Mouse (Mus musculus): ENCODE data around the gene Grin2c. TPM values are rescaled to one million over a fixed set of nuclear protein-coding genes. Genes with fewer than 3 reads are reported as not detected.

Grin2c gene
- total RNA-seq, 2 experiments from 2014 or later, result 1.7 to 4.6 TPM

DNA sequence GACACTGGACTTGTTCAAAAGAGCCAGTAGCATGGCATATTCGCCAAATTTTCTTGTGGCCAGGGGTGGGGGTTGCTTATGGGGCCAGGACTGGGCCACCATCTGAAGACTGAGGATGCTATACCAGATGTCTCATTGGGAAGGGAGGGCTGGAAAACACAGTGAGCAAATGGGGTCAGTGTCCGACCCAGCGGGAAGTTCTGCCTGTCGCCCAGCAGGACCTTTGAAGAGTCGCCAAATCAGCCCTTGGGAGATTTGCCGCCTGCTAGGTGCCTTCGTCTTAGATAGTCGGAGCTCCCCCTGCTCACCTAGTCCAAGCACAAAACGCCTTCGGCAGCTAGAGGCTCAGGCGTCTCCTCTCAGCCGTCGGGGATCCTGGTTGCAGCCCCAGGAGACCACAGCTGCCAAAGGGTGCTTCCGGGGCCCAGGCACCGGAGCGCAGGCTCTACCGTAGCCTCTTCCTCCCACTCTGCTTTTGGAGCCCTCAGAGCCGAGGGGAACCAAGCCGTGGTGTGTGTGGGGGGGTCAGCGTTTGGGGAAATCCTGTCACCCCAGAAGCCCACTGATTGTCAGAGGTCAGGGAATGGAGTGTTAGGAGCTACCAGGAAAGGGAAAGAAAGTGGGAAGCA lies 1.2 kb downstream of the Grin2c start:
- DNase-seq, result peak in 1 of 2 experiments; percentile 27

DNA sequence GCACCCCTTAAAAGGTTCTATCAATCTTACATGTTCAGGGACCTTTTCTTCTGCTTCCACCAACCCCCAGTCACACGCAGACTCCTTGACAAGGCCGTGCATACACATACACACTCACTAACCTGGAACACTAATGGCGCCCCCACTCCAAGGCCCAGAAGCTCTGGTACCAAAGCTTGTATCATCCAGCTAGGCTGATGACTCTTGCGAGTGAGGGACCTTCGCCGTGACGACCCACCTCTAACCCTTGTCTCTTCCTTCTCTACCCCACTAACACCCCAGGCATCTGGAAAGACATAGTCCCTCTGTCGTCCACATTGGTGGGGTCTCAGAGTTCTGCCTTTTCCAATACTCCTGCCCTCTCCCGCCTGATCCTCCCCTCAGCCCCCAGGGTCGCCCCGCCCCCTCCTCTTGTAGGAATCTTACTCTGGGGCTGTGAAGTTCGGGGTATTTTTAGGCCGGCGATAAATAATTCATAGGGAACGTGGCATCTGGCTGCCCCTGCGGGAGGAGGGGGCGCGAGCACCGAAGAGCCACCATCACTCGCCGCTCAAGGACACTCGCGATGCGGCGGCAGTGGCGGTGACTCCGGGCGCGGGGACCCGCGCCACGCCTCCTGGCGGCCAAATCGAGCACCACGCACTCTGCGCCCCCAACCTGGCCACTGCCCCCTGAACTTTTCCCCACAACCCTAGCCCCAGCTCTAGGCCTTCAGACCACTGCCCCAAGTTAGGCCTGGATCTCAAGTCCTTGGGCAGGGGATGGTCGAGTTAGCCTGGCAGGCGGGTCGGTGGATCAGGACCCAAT lies 2.0 kb downstream of the Grin2c start:
- DNase-seq, result peak; percentile 32 to 55

DNA sequence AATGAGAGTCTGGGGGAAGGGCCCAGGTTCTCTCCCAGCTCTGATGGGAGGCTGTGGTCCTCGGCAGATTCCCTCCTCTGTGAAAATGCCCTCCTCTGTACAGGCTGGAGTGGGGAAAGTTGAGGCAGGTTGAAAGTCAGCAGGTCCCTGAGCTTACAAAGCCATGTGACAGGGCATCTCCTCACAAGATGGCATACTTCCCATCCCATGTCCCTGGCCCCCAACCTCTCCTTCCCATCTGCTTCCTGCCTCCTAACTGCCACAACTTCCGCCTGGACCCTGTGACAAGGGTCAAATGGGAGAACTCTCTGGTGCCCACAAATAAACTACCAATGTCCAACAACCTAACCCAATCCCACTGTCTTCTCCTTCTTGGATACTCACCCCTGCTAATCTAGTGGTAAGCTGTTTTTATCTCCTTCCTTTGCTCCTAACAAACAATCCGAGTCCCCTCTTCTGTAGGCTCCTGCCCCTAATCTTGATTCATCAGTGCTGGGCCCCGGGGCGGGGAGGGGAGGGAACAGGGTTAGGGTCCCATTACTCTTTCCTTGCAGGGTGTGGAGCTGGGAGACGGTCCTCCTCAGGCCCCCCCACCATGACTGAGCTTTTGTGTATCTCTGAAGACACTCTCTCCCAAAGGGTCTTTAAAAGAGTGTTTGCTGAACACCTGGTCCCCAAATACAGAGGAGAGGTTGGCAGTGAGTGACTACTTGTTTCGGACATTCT lies 2.7 kb downstream of the Grin2c start:
- no peak for DNase-seq

DNA sequence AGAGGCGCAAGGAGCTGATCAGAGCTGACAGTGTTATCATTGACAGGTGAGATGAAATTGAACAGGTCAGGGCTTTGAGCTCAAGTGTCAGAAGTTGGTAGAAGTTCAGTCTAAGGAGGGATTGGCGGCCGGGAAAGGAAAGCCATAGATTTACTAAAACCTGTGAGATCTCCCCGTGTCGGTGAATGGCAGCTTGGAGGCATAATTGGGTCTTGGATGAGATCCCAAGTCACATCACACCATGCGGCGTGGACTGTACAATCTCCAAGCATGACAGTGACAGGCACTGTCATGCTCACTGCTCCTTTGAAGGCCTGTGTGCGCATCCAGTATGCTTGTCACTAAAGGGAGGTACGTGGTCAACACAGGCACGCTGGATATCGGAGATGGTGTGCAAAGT lies 4.1 kb downstream of the Grin2c start:
- DNase-seq, result no peak

DNA sequence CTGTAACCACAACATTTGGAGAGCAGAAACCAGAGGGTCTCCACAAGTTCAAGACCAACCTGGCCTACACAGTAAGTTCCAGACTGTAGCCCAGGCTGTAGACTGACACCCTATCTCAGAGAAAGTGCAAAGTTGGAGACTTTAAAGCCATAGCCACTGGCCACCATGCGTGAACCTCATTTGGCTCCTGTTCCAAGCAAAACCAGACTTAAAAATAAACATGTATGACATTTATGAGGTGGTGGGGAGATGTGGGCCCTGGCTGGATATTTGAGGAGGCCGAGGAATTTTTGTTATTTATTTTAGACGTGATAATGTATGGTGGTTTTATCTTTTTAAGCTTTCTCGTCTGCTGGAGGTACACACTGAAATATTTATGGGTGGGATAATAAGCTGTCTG lies 7.9 kb downstream of the Grin2c start:
- no peak for DNase-seq

DNA sequence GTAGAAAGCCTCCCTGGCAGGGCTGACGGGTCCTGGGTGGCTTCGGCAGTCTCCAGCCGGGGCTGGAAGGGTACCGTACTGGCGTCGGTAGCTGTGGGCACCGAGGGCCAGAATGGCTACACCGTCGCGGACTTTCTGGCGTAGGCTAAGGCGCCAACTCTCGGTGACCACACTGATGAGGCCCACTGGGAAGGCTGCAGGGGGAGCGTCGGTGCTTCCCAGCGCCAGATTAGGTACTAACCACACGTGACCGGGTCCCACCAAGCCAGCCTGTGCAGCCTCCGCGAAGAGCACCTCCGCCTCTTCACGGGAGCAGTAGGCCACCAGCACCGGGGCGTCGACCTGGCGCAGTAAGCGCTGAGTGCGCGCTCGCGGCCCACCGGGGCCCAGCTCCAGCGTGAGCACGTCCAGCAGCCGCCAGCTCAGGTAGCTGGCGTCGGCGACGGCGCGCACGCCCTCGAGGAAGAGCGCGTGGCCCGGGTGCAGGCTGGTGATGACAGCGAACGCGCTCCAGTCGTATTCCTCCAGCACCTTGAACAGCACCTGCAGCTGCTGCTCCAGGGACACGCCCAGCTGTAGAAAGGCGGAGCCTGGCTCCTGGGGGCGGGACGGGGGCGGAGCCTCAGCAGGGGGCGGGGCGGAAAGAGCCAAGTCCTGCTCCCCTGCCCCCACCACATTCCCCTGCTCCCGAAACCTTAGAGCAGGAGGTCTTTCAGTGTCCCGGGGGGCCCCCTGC lies 9.1 kb downstream of the Grin2c start:
- no peak for DNase-seq

DNA sequence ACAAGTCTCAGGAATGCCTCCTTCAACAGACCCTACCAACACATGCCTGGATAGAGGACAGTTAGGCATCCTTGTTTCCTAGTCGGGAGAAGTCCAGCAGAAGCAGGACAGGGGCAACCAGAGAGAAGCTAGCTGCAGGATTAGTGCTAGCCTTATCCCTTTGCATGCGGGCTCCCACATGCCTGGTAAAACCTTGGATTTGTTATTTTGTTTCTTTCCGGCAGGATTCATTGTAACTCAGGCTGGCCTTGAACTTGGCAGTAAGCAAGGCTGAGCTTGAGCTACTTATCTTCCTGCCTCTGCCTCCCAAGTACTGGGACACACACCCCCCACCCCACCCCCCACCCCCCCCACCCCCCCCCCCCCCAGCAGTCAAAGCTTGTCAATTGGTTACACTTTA lies 15.8 kb downstream of the Grin2c start:
- no peak for DNase-seq

DNA sequence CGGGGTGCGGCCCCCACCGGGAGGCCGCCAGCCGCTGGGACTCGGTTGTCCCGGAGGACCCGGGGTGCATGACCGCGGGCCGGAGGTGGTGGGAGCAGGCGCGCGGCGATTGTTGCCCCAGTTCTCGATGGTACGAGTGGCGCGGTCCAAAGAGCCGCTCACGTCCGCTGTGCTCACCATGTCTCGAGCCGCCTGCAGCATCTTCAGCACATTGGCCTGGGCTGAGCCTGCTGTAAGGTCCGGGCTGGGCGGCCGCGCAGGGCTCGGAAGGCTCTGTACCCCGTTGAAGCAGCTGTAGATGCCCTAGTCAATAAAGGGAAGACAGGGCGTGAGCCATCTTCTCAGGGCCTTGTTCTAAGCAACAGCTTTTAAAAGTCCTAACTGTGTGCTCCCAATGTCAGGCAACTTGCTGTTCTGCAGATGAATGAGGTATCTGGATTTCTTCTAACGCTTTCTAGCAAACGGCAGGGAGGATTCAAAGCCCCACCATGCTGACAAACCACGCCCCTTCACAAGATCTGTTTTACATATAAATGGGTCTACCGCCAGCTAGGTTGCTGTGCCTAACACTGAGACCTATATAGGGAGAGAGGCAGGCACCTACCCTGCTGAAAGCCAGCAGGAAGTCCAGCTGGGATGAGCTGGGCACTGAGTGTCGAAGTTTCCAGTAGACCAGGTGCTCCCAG lies 16.5 kb downstream of the Grin2c start:
- no peak for DNase-seq

DNA sequence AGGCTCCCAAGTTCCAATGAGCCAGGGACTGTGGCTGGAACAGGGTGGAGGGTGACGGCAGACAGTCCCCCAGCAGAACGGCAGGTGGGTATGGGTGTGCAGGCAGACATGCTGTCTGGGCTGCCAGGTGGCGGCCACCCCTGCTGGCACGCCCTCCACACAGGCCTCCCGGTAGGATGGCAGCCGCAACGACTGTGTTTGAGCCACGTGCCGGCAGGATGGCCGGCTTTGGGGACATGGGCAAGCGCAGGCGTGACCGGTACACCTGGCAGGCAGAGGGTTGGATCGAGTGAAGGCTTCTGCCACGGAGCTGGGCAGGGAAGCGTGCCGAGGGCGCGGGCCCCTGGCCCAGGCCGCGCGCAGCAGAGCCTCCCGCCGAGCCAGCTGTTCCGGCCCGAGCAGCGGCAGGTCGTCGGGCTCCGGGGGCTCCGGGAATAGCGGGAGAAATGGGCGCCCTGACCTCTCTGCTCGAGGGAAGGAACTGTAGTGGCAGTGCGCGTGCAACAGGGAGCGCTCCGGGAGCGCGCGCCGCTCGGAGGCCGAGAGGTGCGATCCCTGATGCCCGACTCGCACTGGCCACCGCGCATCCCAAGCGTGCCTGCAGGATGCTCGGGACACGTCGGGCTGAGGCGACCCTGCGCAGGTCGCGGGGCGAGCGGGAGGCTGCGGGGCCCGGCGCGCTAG lies 17.2 kb downstream of the Grin2c start:
- DNase-seq, result peak in 1 of 2 experiments; percentile 44

DNA sequence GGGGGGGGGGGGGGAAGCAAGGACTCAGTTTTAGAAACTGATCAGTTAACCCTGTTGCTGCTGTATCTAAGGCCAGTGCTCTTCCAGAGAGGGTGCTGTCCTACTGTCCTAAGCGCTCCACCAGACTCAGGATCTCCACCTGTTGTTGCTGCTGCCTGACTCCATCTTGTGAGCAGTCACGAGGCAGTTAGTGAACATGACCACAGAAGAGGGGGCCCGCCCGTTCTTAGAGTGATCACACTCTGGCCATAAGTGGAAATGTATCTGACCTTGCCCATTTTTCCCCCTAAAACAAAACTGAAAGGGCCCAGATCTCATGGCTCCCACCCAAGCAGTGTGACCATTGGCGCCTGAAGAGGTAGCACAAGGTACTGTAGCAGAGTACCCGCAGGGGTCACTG lies 19.1 kb downstream of the Grin2c start:
- DNase-seq, result no peak

DNA sequence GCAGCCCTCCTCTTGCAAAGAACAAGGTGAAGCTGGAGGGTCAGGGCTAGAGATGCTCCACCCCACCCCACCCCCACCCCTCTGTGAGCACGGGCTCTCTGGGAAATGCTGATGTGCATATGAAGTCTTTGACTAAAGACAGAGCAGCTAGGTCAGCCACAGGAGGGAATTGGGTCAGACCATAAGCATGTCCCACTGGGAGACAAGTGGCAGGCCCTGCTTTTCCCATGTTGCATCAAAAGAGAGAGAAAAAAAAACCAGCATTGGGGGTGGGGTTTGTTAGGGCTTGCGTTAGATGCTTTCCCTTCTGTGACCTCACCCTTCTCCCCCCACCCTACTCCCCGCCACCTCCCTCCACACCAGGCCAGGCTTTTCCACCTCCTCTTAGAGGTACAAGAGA lies 19.8 kb downstream of the Grin2c start:
- DNase-seq, result no peak

DNA sequence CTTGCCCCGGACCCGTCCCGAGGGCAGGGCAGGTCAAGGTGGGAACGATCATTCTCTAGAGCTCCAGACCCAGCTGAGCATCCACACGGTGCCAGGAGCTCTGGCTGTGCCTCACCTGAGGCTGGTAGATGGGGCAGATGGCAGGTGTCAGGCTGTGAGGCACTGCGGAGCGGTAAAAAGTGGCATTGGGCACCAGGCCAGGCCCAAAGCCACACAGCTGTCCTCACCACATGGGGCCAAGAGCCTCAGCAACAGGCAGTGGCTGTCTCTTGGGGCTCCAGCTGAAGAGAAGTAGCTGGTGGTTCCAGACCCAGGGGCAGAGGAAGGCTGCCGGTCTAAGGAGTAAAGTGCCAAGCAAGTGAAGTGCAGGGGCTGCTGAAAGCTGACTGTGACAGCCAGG lies 20.7 kb downstream of the Grin2c start:
- no peak for DNase-seq

DNA sequence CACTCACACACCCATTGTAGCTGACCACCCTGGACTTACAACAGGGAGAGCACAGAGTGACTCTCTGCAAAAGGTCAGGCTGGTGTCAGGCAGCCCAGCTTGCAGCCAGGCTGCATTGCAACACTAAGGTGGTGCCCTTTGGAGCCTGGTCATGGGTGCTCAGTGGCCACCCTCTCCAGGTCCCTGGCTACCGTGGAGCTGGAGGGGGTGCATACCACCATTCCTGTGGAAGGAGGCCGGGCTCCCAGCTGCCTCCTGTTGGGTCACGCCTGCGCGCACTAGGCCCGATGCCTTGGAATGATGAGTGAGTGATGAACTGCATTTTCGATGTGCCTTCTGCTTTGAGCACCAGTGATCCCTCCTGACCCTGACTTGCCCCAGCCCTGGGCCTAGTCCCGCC lies 22.2 kb downstream of the Grin2c start:
- no peak for DNase-seq

DNA sequence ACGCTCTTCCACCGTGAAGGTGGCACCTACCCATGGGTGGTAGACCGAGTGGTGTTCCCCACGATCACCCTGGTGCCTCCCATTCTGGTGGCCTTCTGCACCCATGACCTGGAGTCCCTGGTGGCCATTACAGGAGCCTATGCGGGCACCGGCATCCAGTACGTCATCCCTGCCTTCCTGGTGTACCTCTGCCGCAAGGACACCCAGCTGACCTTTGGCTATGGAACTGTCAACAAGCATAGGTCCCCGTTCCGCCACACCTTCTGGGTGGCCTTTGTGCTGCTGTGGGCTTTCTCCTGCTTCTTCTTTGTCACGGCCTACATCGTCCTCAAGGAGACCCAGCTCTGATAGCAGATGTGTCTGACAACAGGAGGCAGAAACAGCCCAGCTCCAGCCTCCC lies 23.3 kb downstream of the Grin2c start:
- DNase-seq, result no peak

DNA sequence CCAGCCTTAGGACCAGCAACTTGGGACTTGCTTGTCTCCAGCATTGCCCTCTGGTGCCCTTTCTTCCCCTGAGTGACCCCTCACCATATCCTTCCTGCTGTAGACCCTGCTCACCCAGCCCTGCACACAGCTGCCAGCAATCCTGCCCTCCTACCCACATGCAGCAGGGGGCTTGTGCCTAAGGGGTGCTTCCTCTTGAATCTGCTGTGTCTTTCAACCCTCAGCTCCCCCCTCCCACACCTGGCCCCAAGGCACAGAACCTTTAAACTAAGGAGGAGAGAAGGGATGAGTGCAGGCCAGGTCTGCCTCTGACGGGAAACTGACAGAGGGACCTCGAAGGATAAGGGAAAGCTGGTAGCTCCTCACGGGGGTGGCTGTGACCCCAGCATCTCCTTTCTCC lies 24.3 kb downstream of the Grin2c start:
- no peak for DNase-seq

DNA sequence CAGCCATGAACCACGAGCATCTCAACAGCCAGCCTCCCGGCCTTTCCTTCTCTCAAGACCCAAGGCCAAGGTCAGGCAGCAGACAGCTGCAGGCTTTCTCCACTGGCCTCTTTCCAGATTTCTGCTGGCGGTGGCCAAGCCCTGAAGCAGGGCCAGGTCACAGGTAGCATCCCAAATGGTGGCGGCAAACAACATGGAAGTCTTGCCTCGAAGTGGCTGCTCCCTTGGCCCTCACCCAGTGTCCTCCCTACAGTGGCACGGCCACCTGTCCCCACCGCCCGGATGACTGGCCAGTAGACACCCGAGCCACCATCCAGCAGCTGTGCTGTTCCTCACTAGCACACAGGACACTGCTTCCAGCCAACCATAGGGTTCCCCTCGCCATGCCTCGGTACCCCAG lies 25.6 kb downstream of the Grin2c start:
- peak; percentile 44 to 61 for DNase-seq

DNA sequence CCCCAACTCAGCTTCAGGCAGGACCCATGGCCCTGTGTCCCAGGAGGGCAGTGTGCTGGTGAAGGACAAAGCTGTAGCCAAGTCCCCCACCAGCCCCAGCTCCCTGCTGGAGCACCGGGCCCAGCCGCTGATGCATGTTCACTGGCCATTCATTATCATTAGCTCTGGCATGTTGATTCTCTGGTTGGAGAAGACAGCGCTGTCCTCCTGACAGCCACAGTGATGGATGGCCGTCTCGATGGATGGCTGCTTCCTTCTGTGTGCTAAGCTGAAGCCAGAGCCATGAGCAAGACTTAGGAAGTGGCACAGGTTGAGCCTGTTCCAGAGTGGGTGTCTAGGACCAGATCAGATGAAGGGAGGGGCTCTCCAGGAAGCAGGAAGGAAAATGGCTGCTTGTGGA lies 30.5 kb downstream of the Grin2c start:
- peak in 1 of 2 experiments; percentile 28 for DNase-seq

DNA sequence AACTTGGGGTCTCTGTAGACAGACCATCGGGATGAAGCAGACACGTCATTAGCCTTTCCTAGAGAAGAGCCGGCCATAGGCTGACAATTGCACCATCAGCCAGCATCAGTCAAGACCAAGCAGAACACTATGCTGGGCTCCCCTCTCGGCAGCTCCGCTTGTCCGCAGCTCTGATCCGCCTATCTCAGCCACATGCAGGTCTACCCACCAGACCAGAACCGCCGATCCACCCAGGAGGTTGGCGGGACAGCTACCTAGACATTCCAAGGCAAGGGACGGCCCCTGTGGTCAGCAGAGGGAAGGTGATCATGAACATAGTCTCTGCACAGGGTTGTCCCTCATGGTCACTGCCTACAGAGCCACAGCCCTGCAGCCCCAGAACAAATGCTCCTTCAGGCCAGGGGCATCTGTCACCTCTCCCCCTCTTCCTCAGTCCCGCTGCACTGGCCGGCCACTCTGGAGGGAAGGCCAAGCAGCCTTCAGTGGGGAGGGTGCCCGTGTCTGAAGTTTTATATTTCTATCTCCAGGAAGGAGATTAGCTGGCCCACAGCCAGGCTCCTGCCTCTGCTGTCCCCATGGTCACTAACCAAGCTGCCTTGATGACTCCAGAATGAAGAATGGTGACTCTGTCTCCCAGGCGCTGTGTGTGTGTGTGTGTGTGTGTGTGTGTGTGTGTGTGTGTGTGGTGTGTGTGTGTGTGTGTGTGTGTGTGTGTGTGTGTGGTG lies 32.6 kb downstream of the Grin2c start:
- DNase-seq, result peak; percentile 72 to 80

DNA sequence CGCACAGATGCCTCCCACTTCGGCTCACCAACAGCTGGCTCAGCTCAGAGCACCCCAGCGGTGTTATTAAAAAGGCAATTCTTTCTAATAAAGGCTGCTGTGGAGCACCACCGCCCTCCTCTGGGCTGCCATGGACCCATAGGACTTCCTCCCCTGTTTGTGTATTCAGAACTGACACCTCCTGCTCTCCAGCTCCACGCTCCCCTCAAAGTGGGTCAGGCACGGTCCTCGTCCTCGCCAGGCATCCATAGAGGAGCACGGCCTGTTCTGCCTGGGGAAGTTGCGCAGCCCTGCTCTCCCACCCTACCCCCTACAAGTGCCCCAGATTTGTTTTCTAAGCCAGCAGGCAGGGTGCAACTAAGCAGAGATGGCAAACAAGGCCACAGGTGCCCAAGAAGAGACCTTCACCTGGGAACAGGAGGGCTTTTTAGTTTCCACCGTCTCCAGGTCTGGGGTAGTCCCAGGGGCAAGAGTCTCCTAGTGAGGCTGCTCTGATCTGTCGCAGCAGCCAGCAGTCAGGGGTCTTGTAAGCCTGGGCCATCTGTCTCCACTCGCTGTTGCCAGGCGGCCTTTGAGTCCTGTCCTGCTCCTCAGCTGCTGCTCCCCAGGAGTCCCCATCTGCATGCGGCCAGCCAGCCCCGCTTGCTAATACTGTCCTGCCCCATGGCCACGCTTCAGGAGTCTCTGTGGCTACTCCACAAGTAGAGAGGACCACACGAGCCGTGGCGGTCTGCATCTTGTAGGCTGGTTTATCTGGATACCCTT lies 33.3 kb downstream of the Grin2c start:
- DNase-seq, result no peak

DNA sequence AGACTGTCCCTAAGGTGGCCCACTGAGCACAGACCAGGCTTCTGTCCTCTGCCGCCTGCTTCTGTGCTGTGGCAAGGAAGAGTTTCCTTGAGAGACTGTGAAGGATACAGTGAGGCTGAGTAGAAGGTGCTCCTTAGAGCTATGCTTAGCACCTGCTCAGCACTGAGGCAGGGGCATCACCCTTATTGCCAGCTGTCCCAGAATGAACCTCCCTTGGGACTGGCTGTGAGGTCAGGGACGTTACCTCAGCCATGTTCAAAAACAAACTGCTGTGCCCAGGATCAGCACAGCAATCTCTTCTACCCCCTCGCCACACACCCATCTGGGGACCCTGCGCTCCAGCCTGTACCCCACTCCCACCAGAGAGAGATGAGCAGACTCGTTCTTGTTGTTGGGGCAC lies 34.2 kb downstream of the Grin2c start:
- DNase-seq, result no peak
